Mouse (Mus musculus) hindbrain, embryonic 14.5 days (tissue): Measurements from ENCODE around the gene Trmt61a. TPM values are rescaled to one million over a fixed set of nuclear protein-coding genes. Genes with fewer than 3 reads are reported as not detected.
A peak's percentile ranks its signal among the peaks of the same experiment; 100 is the strongest.

ENCODE experiments used
- ATAC-seq: fragments of 200-750 bp; cut with Nextera tagmentation; 2 replicates; pipeline ENCODE4 v1.8.0; 2017; ENCODE audit warnings: moderate number of reproducible peaks, mild to moderate bottlenecking, moderate TSS enrichment, moderate library complexity; ENCODE audit not compliant: low FRiP score
- DNase-seq: peaks from one replicate; pipeline ENCODE4 v3.0.0-alpha.2; 2015; ENCODE audit warnings: low spot score
- H3K27ac ChIP-seq: fragments of 300-500 bp; sonication (generic); 2 replicates; pipeline ENCODE4 v1.5.1; 2014; ENCODE audit warnings: mild to moderate bottlenecking, moderate library complexity
- H3K27me3 ChIP-seq: fragments of 300-500 bp; sonication (generic); 2 replicates; pipeline ENCODE4 v1.6.1; 2014; ENCODE audit warnings: mild to moderate bottlenecking, low read length, mixed read lengths; ENCODE audit not compliant: control insufficient read depth, insufficient read depth
- H3K36me3 ChIP-seq: fragments of 300-500 bp; sonication (generic); replicated peaks from 2 replicates; pipeline ENCODE4 v1.6.1; 2014; ENCODE audit not compliant: control insufficient read depth, insufficient read depth
- H3K4me1 ChIP-seq: fragments of 300-500 bp; sonication (generic); replicated peaks from 2 replicates; pipeline ENCODE4 v1.6.1; 2014; ENCODE audit warnings: antibody characterized with exemption, low read length, mixed read lengths; ENCODE audit not compliant: control insufficient read depth, insufficient read depth
- H3K4me2 ChIP-seq: fragments of 300-500 bp; sonication (generic); replicated peaks from 2 replicates; pipeline ENCODE4 v1.6.1; 2014; ENCODE audit warnings: mild to moderate bottlenecking, moderate library complexity
- H3K4me3 ChIP-seq: fragments of 300-500 bp; sonication (generic); replicated peaks from 2 replicates; pipeline ENCODE4 v1.5.1; 2014; ENCODE audit warnings: mild to moderate bottlenecking, low read length
- H3K9ac ChIP-seq: fragments of 300-500 bp; sonication (generic); 2 replicates; pipeline ENCODE4 v1.6.1; 2014
- H3K9me3 ChIP-seq: fragments of 300-500 bp; sonication (generic); 2 replicates; pipeline ENCODE4 v1.6.1; 2016; ENCODE audit warnings: low read length; ENCODE audit not compliant: control insufficient read depth
- WGBS: fragments of 180-500 bp; shearing (Covaris S2); extraction: QIAGEN DNeasy Blood & Tissue Kit; methylation state at CpG from one replicate; pipeline ENCODE4 v1.1.7; 2014; 5-methylcytosine and 5-hydroxymethylcytosine counted together
- polyA plus RNA-seq: library from polyadenylated mRNA; unstranded; fragments of >200 nt; fragmentation: Nextera tagmentation; extraction: Ambion mirVana; gene quantifications from 2 replicates; pipeline ENCODE4 v1.2.1, GENCODE M21; 2014

Gene Trmt61a
- polyA plus RNA-seq, 1 experiment from 2014 or later = 6.1 TPM

DNA sequence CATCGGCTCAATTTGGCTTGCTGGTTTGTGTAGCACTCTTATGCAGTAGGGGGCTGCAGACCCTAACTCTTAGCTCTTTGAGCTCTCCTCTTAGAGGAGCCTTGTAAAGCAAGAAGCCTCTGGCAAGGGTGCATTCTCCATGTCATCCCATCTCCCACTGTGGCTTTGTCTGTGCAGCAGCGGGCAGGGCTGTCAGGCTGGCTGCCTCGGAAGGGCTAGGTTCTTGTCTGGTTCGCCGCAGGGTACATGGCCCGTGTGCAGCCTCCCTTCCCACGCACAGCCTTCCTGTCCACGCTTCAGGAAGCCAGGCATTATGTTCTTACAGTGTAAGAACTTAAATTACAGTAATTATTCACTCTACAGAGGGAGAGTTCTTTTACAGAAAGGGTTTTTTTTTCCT lies 40.8 kb downstream of the Trmt61a start:
- Histone ChIP-seq H3K4me2 (peak overlapping the region; percentile 22; the same call in 1 of the 2 replicates), H3K4me1 (peaks cover 5% of the 10 kb centered on the region), H3K27me3 (no peaks in the 10 kb centered on the region), H3K36me3 (0 out of 2 replicates have a peak, but pooled peaks cover 12% of the 10 kb centered on the region), H3K4me3 (no peak overlapping the region), H3K9me3 (no peaks in the 10 kb centered on the region), H3K27ac (peak overlapping the region; percentile 72), H3K9ac (peak overlapping the region; percentile 50)
- 29% methylated on average over 8 of the region's 8 CpGs for WGBS
- DNase-seq (no peak), ATAC-seq (no peak)

- Histone ChIP-seq H3K27me3 (no peaks in the 10 kb centered on the region), H3K4me1 (peaks cover 2% of the 10 kb centered on the region; the same call in 1 of the 2 replicates), H3K36me3 (peaks cover 19% of the 10 kb centered on the region), H3K9ac (no peak overlapping the region), H3K9me3 (no peaks in the 10 kb centered on the region), H3K4me3 (no peak overlapping the region), H3K27ac (no peak overlapping the region), H3K4me2 (no peak overlapping the region)
- 87% methylated on average over 4 of the region's 4 CpGs for WGBS
- ATAC-seq (no peak), DNase-seq (no peak)
These were observed 42.3 kb downstream of the Trmt61a start for GRCm38 (mm10) chr12:111720222-111720621.

DNA sequence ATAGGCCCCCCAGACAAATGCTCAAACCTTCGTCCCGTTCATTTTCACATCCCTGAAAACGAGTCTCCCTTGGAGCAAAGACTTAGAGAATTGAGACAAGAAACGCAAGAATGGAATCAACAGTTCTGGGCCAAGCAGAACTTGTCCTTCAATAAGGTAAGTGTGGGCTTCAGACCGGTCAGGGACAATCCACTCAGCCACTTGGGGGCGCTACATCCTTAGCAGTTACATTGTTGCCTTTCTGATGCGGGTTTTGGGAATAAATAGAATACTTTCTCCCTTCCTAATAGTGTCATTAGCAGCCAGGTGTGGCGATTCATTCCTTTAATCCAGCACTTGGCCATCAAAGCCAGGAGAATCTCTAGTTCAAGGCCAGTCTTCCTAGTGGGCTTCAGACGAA lies 44.7 kb downstream of the Trmt61a start:
- ATAC-seq (no peak), DNase-seq (no peak)
- peaks cover 38% of the 10 kb centered on the region for H3K36me3 ChIP-seq
- no peak overlapping the region for H3K27ac ChIP-seq
- H3K4me1 ChIP-seq = peaks cover 2% of the 10 kb centered on the region; the same call in 1 of the 2 replicates
- no peak overlapping the region for H3K9ac ChIP-seq
- no peaks in the 10 kb centered on the region for H3K27me3 ChIP-seq
- H3K4me3 ChIP-seq = no peak overlapping the region
- WGBS = 74% methylated on average over 9 of the region's 9 CpGs
- no peaks in the 10 kb centered on the region for H3K9me3 ChIP-seq
- no peak overlapping the region for H3K4me2 ChIP-seq

DNA sequence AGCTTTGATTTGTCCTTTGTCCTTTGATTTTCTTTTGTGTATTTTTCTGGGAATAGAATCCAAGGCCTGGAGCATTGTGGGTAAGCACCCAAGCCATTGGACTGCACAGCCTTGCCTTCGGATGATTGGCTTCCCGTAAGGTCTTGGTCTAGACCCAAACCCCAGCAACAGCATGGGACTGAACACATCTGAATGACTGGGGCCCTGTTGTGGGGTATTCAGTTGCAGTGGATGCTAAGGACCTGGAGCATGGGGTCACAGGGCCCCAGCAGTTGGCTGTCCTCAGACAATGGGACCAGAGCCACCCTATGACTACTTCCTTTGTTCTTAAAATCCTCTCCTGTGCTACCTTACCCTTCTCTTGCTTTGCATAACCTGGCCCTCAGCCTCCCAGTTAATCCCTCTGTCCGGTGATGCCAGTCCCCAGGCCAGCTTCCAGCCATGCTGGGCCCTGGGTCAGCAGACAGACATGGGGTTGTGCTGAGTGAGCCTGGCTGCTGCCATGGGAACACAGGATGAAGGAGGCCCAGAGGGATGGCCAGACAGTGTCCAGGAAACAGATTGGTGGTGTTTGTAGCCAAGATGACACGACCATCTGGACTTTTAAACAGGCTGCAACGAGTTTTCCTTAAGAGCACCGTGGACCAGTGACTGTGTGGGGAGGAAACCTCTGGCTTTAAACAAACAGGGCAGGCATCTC lies 46.9 kb downstream of the Trmt61a start:
- no peak for DNase-seq
- Histone ChIP-seq H3K27me3 (no peaks in the 10 kb centered on the region), H3K27ac (peak overlapping the region; percentile 59), H3K4me1 (0 out of 2 replicates have a peak, but pooled peaks cover 2% of the 10 kb centered on the region), H3K4me3 (no peak overlapping the region), H3K9ac (no peak overlapping the region), H3K9me3 (no peaks in the 10 kb centered on the region), H3K36me3 (peaks cover 56% of the 10 kb centered on the region), H3K4me2 (no peak overlapping the region)
- WGBS = 34% methylated on average over 6 of the region's 6 CpGs
- peak; percentile 51; the same call in 1 of the 2 replicates for ATAC-seq

DNA sequence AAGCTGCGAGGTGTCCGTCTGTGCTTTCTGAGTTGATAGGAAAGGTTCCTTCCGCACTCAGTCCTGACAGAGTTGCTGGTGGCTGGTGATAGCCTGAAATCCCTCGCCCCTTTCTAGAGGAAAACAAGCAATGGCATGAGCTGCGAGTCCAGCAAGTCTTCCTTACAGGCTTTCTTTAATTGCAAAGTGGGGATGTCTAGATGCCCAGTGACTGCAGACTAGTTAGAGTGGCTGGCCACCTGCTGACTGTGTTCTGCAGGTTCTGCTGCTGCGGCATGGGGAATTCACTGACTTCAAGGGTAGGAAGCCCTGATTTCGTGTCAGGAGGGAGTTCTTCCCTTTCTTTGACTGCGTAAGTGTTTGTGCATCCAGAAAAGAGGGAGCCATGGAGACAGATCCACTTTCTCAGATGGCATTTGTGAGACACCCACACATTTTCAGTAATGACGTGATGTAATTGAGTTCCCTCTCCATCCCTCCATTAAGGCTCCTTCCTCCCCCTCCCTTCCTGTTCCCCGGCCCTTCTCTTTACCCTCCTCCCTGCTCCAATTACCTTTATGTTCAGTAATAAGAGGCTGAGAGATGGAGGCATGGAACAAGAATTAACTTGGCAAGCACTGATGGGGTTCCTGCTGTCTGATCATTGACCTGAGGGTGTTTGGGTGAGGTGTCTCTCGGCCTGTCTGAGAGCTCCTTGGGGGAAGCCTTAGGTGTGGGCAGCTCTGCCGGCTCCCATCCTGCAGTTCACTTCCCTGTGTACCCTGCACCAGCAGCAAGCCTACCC lies 47.6 kb downstream of the Trmt61a start:
- no peak for DNase-seq
- H3K9ac ChIP-seq = no peak overlapping the region
- peak overlapping the region; percentile 59; the same call in 1 of the 2 replicates for H3K27ac ChIP-seq
- H3K4me3 ChIP-seq = no peak overlapping the region
- no peak for ATAC-seq
- WGBS = 72% methylated on average over 12 of the region's 12 CpGs
- 0 out of 2 replicates have a peak, but pooled peaks cover 2% of the 10 kb centered on the region for H3K4me1 ChIP-seq
- no peaks in the 10 kb centered on the region for H3K27me3 ChIP-seq
- no peaks in the 10 kb centered on the region for H3K9me3 ChIP-seq
- H3K36me3 ChIP-seq = peaks cover 59% of the 10 kb centered on the region
- no peak overlapping the region for H3K4me2 ChIP-seq

DNA sequence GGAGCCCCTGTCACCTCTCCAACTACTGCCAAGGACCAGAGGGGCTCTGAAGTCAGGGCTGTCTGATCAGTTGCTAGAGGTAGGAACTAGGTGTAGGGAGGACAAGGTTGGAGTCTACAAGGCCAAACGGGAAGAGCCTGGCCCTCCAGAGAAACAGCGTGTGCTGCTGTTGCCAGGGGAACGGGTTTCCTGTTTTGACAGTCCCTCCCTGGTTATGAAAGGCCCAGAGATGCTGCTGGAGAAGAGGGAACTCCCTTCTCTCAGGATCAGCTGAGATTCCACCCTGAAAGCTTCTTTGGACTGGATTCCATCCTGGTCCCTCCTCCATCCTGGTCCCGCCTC lies 48.2 kb downstream of the Trmt61a start:
- 69% methylated on average over 4 of the region's 4 CpGs for WGBS

GRCm38 (mm10) chr12:111727956-111728355 lies 50.1 kb downstream of the Trmt61a start:
- ATAC-seq (no peak), DNase-seq (no peak)
- H3K4me2 ChIP-seq = no peak overlapping the region
- no peak overlapping the region for H3K9ac ChIP-seq
- H3K4me3 ChIP-seq = no peak overlapping the region
- no peaks in the 10 kb centered on the region for H3K27me3 ChIP-seq
- H3K27ac ChIP-seq = no peak overlapping the region
- peaks cover 2% of the 10 kb centered on the region; the same call in 1 of the 2 replicates for H3K4me1 ChIP-seq
- no peaks in the 10 kb centered on the region for H3K9me3 ChIP-seq
- WGBS = 95% methylated on average over 1 of the region's 1 CpGs
- H3K36me3 ChIP-seq = peaks cover 60% of the 10 kb centered on the region

More for the DNA sequence above, 48.2 kb downstream of the Trmt61a start:
- H3K4me1 ChIP-seq = 0 out of 2 replicates have a peak, but pooled peaks cover 2% of the 10 kb centered on the region
- H3K4me3 ChIP-seq = no peak overlapping the region
- H3K9me3 ChIP-seq = no peaks in the 10 kb centered on the region
- no peak overlapping the region for H3K4me2 ChIP-seq
- no peak overlapping the region for H3K9ac ChIP-seq
- DNase-seq (no peak), ATAC-seq (no peak)
- no peak overlapping the region for H3K27ac ChIP-seq
- H3K36me3 ChIP-seq = peaks cover 59% of the 10 kb centered on the region
- H3K27me3 ChIP-seq = no peaks in the 10 kb centered on the region

DNA sequence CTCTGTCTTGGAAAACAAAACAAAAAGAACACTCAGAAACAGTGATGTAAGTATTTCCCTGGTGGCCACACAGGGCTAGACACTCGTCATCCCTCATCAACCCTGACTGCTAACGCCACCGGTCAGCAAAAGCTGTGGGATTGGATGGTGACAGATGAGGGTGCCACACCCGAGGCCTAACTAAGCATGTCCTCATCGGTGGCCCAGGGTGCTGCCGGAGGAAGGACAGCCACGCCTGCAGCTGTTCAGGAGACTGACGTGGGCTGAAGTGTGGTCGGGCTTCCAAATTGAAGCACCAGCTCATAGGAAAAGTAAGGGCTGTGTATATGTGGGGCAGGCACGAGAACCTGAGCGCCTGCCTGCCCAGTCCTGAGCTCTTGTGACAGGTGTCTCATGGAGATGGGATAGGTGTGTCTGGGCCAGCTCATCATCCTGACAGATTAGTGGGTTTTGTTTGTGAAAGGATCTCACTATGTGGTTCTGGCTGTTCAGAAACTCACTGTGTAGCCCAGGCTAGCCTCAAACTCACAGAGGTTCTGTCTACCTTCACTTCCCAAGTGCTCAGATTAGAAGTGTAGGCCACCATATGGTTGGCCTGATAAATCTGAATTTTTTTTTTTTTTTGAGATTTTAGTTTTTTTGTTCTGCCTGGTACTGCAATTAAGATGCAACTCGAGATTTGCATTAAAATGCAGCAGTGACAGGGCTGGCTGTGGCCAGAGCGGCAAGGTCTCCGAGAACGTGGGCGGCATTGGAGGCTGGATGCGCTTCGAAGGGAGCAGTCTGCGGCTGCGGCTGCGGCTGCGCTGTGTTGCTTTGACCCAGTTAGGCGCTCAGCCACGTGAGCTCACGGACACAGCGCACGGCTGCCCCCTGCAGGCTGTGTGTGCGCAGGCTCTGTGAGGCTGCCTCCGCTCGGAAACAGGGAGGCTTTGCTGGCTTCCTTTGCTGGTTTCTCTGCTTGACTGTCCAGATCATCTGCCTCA lies 54.2 kb downstream of the Trmt61a start:
- peak overlapping the region; percentile 39; the same call in 1 of the 2 replicates for H3K27ac ChIP-seq
- peak overlapping the region; percentile 43; the same call in 1 of the 2 replicates for H3K9ac ChIP-seq

More for the DNA sequence above, 54.2 kb downstream of the Trmt61a start:
- 30% methylated on average over 30 of the region's 30 CpGs for WGBS
- peak; percentile 94 for DNase-seq
- peak; percentile 94 for ATAC-seq
- Histone ChIP-seq H3K27me3 (no peaks in the 10 kb centered on the region), H3K9me3 (no peaks in the 10 kb centered on the region), H3K36me3 (peaks cover 33% of the 10 kb centered on the region), H3K4me2 (peak overlapping the region; percentile 40), H3K4me1 (no peaks in the 10 kb centered on the region; the same call in 1 of the 2 replicates), H3K4me3 (peak overlapping the region; percentile 14; the same call in 1 of the 2 replicates)
